Mouse (Mus musculus) spleen, adult 2 months (tissue): Measurements from ENCODE around the gene Pld4.

Experiments
- CTCF ChIP-seq: fragments of 200-500 bp; IDR thresholded peaks from 2 replicates; pipeline ENCODE4 v1.5.1; 2011; ENCODE audit warnings: mild to moderate bottlenecking, inconsistent platforms; ENCODE audit not compliant: insufficient read depth, insufficient read length, insufficient replicate concordance; ENCODE audit errors: extremely low read depth
- POLR2A ChIP-seq: fragments of 200-500 bp; IDR thresholded peaks from 2 replicates; pipeline ENCODE4 v1.6.1; 2011; ENCODE audit warnings: low read depth, low read length, inconsistent platforms

- TF ChIP-seq POLR2A (no peak), CTCF (no peak)
Measured at GRCm38 (mm10) chr12:112796551-112797510, 36.4 kb downstream of the Pld4 start.
